Mouse (Mus musculus) MEL (cell line): ENCODE measurements around the gene Crip2. TPM values are rescaled to one million over a fixed set of nuclear protein-coding genes. Genes with fewer than 3 reads are reported as not detected.
A peak's percentile ranks its signal among the peaks of the same experiment; 100 is the strongest.

Source experiments
- DNase-seq: peaks from one replicate; pipeline ENCODE4 v3.0.0; 2011; ENCODE audit warnings: low read depth, low spot score
- H3K27ac ChIP-seq: 2 replicates; pipeline ENCODE4 v1.5.1; 2012; ENCODE audit warnings: low read depth, mild to moderate bottlenecking, control low read depth, low read length, moderate library complexity; ENCODE audit not compliant: control insufficient read depth
- H3K27me3 ChIP-seq, 2 experiments: fragments of 150-350 bp in 1 of 2; sonication (generic) in 1 of 2; 2 replicates each; pipeline ENCODE4 v1.6.1; 2012; ENCODE audit warnings: low read length in 2 of 2, mild to moderate bottlenecking in 2 of 2, improper control_type of control experiment in 1 of 2, moderate library complexity in 1 of 2; ENCODE audit not compliant: insufficient read depth in 2 of 2, control insufficient read depth in 1 of 2
- H3K36me3 ChIP-seq, 2 experiments: 2 replicates each; pipeline ENCODE4 v1.6.1; 2012 to 2014; ENCODE audit warnings: low read length in 2 of 2, improper control_type of control experiment in 1 of 2, inconsistent platforms in 1 of 2, mild to moderate bottlenecking in 1 of 2; ENCODE audit not compliant: insufficient read depth in 2 of 2, control insufficient read depth in 1 of 2
- H3K4me1 ChIP-seq, 2 experiments: fragments of 150-350 bp in 1 of 2; sonication (generic) in 1 of 2; 2 replicates each; pipeline ENCODE4 v1.6.1; 2012; ENCODE audit warnings: low read length in 2 of 2, improper control_type of control experiment in 1 of 2, mild to moderate bottlenecking in 1 of 2; ENCODE audit not compliant: insufficient read depth in 2 of 2, control insufficient read depth in 1 of 2
- H3K4me3 ChIP-seq, 2 experiments: fragments of 150-350 bp in 1 of 2; sonication (generic) in 1 of 2; 2 replicates each; pipeline ENCODE4 v1.5.1; 2012; ENCODE audit warnings: low read depth in 2 of 2, low read length in 2 of 2, mild to moderate bottlenecking in 2 of 2, moderate library complexity in 2 of 2, control low read depth in 1 of 2, improper control_type of control experiment in 1 of 2; ENCODE audit not compliant: control insufficient read depth in 1 of 2, insufficient read depth in 1 of 2
- H3K79me2 ChIP-seq: 2 replicates; pipeline ENCODE4 v1.6.1; 2012; ENCODE audit warnings: mild to moderate bottlenecking, low read length, moderate library complexity; ENCODE audit not compliant: control insufficient read depth, poor library complexity, insufficient read depth
- H3K9ac ChIP-seq: 2 replicates; pipeline ENCODE4 v1.6.1; 2012; ENCODE audit warnings: low read depth, mild to moderate bottlenecking, control low read depth, low read length, moderate library complexity; ENCODE audit not compliant: control insufficient read depth, poor library complexity, severe bottlenecking
- H3K9me3 ChIP-seq: fragments of 150-350 bp; sonication (generic); replicated peaks from 2 replicates; pipeline ENCODE4 v1.6.1; 2012; ENCODE audit warnings: mild to moderate bottlenecking, low read length, improper control_type of control experiment, moderate library complexity; ENCODE audit not compliant: insufficient read depth
- CHD1 ChIP-seq: IDR thresholded peaks from 2 replicates; pipeline ENCODE4 v1.6.1; 2012; ENCODE audit warnings: low read depth, mild to moderate bottlenecking, inconsistent platforms, low read length, improper control_type of control experiment
- CHD2 ChIP-seq: IDR thresholded peaks from 2 replicates; pipeline ENCODE4 v1.6.1; 2011; ENCODE audit warnings: low read length, improper control_type of control experiment
- GATA1 ChIP-seq: IDR thresholded peaks from 2 replicates; pipeline ENCODE4 v1.6.1; 2011; ENCODE audit warnings: low read depth, low read length, improper control_type of control experiment
- HCFC1 ChIP-seq: IDR thresholded peaks from 2 replicates; pipeline ENCODE4 v1.6.1; 2012; ENCODE audit warnings: low read depth, mild to moderate bottlenecking, inconsistent platforms, low read length, improper control_type of control experiment, moderate library complexity
- KAT2A ChIP-seq: conservative IDR thresholded peaks from 2 replicates; pipeline ENCODE4 v1.6.1; 2012; ENCODE audit warnings: low read depth, low read length, improper control_type of control experiment, inconsistent platforms
- MAFK ChIP-seq: IDR thresholded peaks from 2 replicates; pipeline ENCODE4 v1.6.1; 2011; ENCODE audit warnings: low read depth, mild to moderate bottlenecking, low read length, improper control_type of control experiment, borderline replicate concordance
- MAX ChIP-seq: IDR thresholded peaks from 2 replicates; pipeline ENCODE4 v1.6.1; 2011; ENCODE audit warnings: low read length, improper control_type of control experiment
- MXI1 ChIP-seq: IDR thresholded peaks from 2 replicates; pipeline ENCODE4 v1.6.1; 2011; ENCODE audit warnings: mild to moderate bottlenecking, low read depth, low read length, improper control_type of control experiment
- POLR2A ChIP-seq, 2 experiments: IDR thresholded peaks; 2 replicates each; pipeline ENCODE4 v1.6.1; 2011 to 2012; ENCODE audit warnings: low read length in 2 of 2, mild to moderate bottlenecking in 2 of 2, control low read depth in 1 of 2, improper control_type of control experiment in 1 of 2, low read depth in 1 of 2, moderate library complexity in 1 of 2; ENCODE audit not compliant: control insufficient read depth in 1 of 2, insufficient read depth in 1 of 2, poor library complexity in 1 of 2
- POLR2AphosphoS2 ChIP-seq: IDR thresholded peaks from 2 replicates; pipeline ENCODE4 v1.6.1; 2011; ENCODE audit warnings: low read length, improper control_type of control experiment
- TAL1 ChIP-seq: IDR thresholded peaks from 2 replicates; pipeline ENCODE4 v1.6.1; 2012; ENCODE audit warnings: mild to moderate bottlenecking, inconsistent platforms, low read length, moderate library complexity, mixed read lengths
- polyA plus RNA-seq, 2 experiments: library from polyadenylated mRNA; stranded (reverse) in 1 of 2; unstranded in 1 of 2; fragments of >175 nt in 1 of 2; fragments of >200 nt in 1 of 2; gene quantifications; 2 replicates each; pipeline versions ENCODE4 v1.2.1 to v1.2.4; 2012; ENCODE audit warnings: low replicate concordance in 2 of 2, low read depth in 1 of 2; ENCODE audit not compliant: insufficient read length in 2 of 2, insufficient read depth in 1 of 2, missing spikeins in 1 of 2
- total RNA-seq: library from RNA; depleted of rRNA; stranded (reverse); fragments of 300-350 nt; gene quantifications from 2 replicates; pipeline ENCODE4 v1.2.3, GENCODE M21; 2012

The Crip2 gene
- total and polyA plus RNA-seq, 3 experiments: 65.2 to 261 TPM; not detected in 1

- Histone ChIP-seq H3K79me2 (no peaks in the 10 kb centered on the region), H3K27ac (no peak overlapping the region), H3K36me3 (peaks cover 0 to 62% of the 10 kb centered on the region in 2 experiments; a peak in 2 of 4 replicates), H3K9me3 (no peaks in the 10 kb centered on the region), H3K27me3 (no peaks in the 10 kb centered on the region), H3K4me3 (no peak overlapping the region), H3K4me1 (no peaks in the 10 kb centered on the region), H3K9ac (no peak overlapping the region)
- TF ChIP-seq MAFK: no peak
- no peak for TF ChIP-seq GATA1
- TF ChIP-seq MXI1: no peak
- TF ChIP-seq CHD2: no peak
- 0 out of 2 replicates have a peak, but pooled peaks have one; percentile 22 for TF ChIP-seq POLR2AphosphoS2
- DNase-seq: no peak
These were observed 9.3 kb upstream of the Crip2 start for GRCm38 (mm10) chr12:113130732-113131131.

DNA sequence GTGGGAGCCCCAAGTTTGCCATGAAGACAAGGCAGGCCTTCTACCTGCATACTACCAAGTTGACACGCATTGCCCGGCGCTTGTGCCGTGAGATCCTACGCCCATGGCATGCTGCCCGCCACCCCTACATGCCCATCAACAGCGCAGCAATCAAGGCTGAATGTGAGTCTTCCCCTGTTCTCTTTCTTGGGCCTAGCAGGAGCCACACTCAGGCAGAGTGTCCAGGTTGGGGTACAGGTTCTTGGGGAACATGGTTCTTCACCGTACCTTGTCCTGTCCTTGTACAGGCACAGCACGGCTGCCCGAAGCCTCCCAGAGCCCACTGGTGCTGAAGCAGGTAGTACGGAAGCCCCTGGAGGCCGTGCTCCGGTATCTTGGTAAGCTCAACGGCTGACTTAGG lies 8.4 kb upstream of the Crip2 start:
- H3K9me3 ChIP-seq: no peaks in the 10 kb centered on the region
- no peak overlapping the region for H3K9ac ChIP-seq
- peaks cover 0 to 53% of the 10 kb centered on the region in 2 experiments; a peak in 2 of 4 replicates for H3K36me3 ChIP-seq
- no peak overlapping the region for H3K27ac ChIP-seq
- TF ChIP-seq CHD2 (no peak), GATA1 (no peak), MAX (no peak), POLR2A (IDR thresholded peaks at IDR 0.05; ENCODE audit: control insufficient read depth in 1 of 2, insufficient read depth in 1 of 2, low read depth in 1 of 2, low read length in 2 of 2, poor library complexity in 1 of 2) (no peak)
- TF ChIP-seq, all 39 proteins: peak for 0
- H3K27me3 ChIP-seq: no peaks in the 10 kb centered on the region
- no peaks in the 10 kb centered on the region for H3K79me2 ChIP-seq
- no peaks in the 10 kb centered on the region for H3K4me1 ChIP-seq
- H3K4me3 ChIP-seq: no peak overlapping the region
- no peak for DNase-seq

- no peak for TF ChIP-seq CHD1
- no peak for TF ChIP-seq HCFC1
- peak; percentile 13; the same call in 1 of the 2 replicates for TF ChIP-seq TAL1
- no peak for TF ChIP-seq KAT2A
- no peak overlapping the region for H3K27ac ChIP-seq
- H3K9me3 ChIP-seq: no peaks in the 10 kb centered on the region
- no peak overlapping the region for H3K4me3 ChIP-seq
- no peaks in the 10 kb centered on the region for H3K27me3 ChIP-seq
- no peak overlapping the region for H3K9ac ChIP-seq
- peaks cover 0 to 47% of the 10 kb centered on the region in 2 experiments; a peak in 2 of 4 replicates for H3K36me3 ChIP-seq
- H3K79me2 ChIP-seq: no peaks in the 10 kb centered on the region
- DNase-seq: no peak
- H3K4me1 ChIP-seq: no peaks in the 10 kb centered on the region
These were observed 7.5 kb upstream of the Crip2 start for GRCm38 (mm10) chr12:113132567-113132966.
